Mouse (Mus musculus) brain, embryonic 14.5 days (tissue): ENCODE measurements around the gene Tmbim1.

Experiments used
- CTCF ChIP-seq: fragments of 200-500 bp; IDR thresholded peaks from 2 replicates; pipeline ENCODE4 v1.5.1; 2012; ENCODE audit warnings: inconsistent platforms, mild to moderate bottlenecking, moderate library complexity, borderline replicate concordance; ENCODE audit not compliant: insufficient read depth, insufficient read length; ENCODE audit errors: extremely low read depth
- POLR2A ChIP-seq: fragments of 200-500 bp; IDR thresholded peaks from 2 replicates; pipeline ENCODE4 v1.6.1; 2012; ENCODE audit warnings: mild to moderate bottlenecking, inconsistent platforms, borderline replicate concordance; ENCODE audit not compliant: poor library complexity, insufficient read depth, insufficient read length, severe bottlenecking; ENCODE audit errors: extremely low read depth

- TF ChIP-seq CTCF, result no peak
- no peak for TF ChIP-seq POLR2A
Measured at GRCm38 (mm10) chr1:74292331-74293020, 12.9 kb downstream of the Tmbim1 start.
